Mouse (Mus musculus): ENCODE measurements around the gene Ddx47. TPM values are rescaled to one million over a fixed set of nuclear protein-coding genes. Genes with fewer than 3 reads are reported as not detected.

Gene Ddx47
- polyA plus RNA-seq, 1 experiment from 2014 or later, result 117 TPM

DNA sequence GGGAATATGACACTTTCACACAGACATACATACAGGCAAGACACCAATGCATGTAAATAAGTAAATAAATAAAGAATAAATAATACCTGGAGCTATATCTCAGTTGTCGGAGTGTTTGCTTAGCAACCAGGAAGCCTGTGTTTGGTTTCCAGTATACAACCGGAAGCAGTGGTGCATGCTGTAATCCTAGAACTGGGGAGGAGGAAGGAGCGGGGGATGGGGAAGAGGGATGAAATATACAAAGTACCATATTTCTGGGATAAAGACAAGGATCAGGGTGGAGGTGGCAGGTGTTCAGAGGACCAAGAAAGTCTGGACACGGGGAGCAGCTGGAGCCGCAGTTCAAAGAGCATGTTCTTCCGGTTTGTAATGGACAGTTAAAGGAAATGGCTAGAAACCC, 37.1 kb downstream of the Ddx47 start:
- Histone ChIP-seq H3K27ac (ENCODE audit: low read depth, low read length) (no peak overlapping the region), H3K9me3 (ENCODE audit: control insufficient read depth, low read length) (no peaks in the 10 kb centered on the region), H3K4me1 (ENCODE audit: control insufficient read depth, insufficient read depth, low read length) (peaks cover 3% of the 10 kb centered on the region; the same call in 1 of the 2 replicates), H3K9ac (ENCODE audit: low read depth, low read length) (no peak overlapping the region), H3K4me2 (replicated peaks; ENCODE audit: low read depth, low read length) (no peak overlapping the region), H3K36me3 (ENCODE audit: control insufficient read depth, insufficient read depth, low read length) (no peaks in the 10 kb centered on the region), H3K27me3 (ENCODE audit: control insufficient read depth, insufficient read depth, low read length) (no peaks in the 10 kb centered on the region), H3K4me3 (ENCODE audit: low read length) (no peak overlapping the region)
- ATAC-seq (ENCODE audit: low FRiP score, low TSS enrichment), result no peak
- WGBS, result 45% methylated on average over 6 of the region's 6 CpGs

DNA sequence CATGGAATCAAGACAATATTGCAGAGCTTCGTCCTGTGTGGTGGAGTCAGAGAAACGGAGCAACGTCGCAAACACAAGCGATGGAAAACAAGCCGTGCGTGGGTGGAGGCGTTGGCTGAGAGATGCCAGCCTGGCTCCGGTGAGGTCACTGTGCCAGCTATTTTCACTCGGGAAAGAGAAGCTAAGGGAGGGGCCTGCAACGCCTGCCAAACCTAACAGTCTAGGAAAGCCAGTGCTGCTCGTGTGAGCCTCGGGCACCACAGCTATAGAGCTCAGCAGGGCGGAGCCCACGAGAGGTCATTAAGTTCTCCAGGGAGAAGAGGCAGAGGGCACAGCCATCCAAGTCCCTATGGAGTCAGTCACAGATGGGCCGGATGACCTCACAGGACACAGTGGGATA, 37.5 kb downstream of the Ddx47 start:
- no peaks in the 10 kb centered on the region for H3K36me3 ChIP-seq (ENCODE audit: control insufficient read depth, insufficient read depth, low read length)
- peaks cover 3% of the 10 kb centered on the region; the same call in 1 of the 2 replicates for H3K4me1 ChIP-seq (ENCODE audit: control insufficient read depth, insufficient read depth, low read length)
- H3K27ac ChIP-seq (ENCODE audit: low read depth, low read length), result no peak overlapping the region
- no peak overlapping the region for H3K4me2 ChIP-seq (replicated peaks; ENCODE audit: low read depth, low read length)
- H3K9ac ChIP-seq (ENCODE audit: low read depth, low read length), result no peak overlapping the region
- H3K9me3 ChIP-seq (ENCODE audit: control insufficient read depth, low read length), result no peaks in the 10 kb centered on the region
- H3K27me3 ChIP-seq (ENCODE audit: control insufficient read depth, insufficient read depth, low read length), result no peaks in the 10 kb centered on the region
- no peak overlapping the region for H3K4me3 ChIP-seq (ENCODE audit: low read length)
- ATAC-seq (ENCODE audit: low FRiP score, low TSS enrichment), result peak; percentile 51
- 50% methylated on average over 16 of the region's 16 CpGs for WGBS

DNA sequence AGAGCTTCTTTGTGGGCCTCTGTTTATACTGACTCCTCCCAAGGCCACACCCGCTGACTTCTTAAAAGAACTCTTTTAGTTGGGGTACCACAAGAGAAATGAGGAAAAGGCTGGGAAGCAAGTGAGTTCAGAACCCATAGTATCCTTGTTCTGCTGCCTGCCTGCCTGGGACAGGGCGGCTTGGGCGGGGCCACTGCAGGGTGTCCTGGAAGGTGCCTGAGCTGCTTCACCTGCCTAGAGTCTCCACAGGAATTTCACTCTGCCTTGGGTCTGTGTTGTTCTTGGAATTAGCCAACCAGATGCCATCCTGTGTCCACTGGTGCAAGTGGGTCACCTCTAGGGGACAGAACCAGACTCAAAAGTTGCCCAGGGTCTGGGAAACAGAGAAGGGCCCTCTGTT, 42.4 kb downstream of the Ddx47 start:
- no peaks in the 10 kb centered on the region for H3K27me3 ChIP-seq (ENCODE audit: control insufficient read depth, insufficient read depth, low read length)
- H3K4me1 ChIP-seq (ENCODE audit: control insufficient read depth, insufficient read depth, low read length), result peaks cover 2% of the 10 kb centered on the region; the same call in 1 of the 2 replicates
- H3K4me3 ChIP-seq (ENCODE audit: low read length), result no peak overlapping the region
- no peaks in the 10 kb centered on the region for H3K9me3 ChIP-seq (ENCODE audit: control insufficient read depth, low read length)
- H3K27ac ChIP-seq (ENCODE audit: low read depth, low read length), result no peak overlapping the region
- H3K9ac ChIP-seq (ENCODE audit: low read depth, low read length), result no peak overlapping the region
- H3K36me3 ChIP-seq (ENCODE audit: control insufficient read depth, insufficient read depth, low read length), result no peaks in the 10 kb centered on the region
- no peak overlapping the region for H3K4me2 ChIP-seq (replicated peaks; ENCODE audit: low read depth, low read length)
- WGBS, result 87% methylated on average over 3 of the region's 3 CpGs
- ATAC-seq (ENCODE audit: low FRiP score, low TSS enrichment), result no peak

DNA sequence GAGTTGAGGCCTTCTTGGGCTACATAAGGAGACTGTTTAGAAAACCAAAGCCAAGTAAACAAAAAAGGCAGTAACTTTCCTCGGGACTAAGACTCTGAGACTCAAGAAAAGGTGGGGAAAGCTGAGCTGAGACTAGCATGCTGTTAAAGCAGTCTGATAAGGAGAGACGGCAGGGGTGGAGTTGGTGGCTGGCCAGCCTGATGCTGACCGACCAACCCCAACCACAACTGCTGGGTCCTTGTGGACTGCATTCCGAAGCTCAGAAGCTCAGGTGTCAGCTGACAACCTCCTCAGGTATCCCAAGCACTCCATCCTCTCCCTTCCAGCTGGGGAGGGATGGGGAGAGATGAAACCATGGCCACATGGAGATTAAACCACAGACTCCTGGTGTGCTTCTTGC, 44.5 kb downstream of the Ddx47 start:
- H3K36me3 ChIP-seq (ENCODE audit: control insufficient read depth, insufficient read depth, low read length), result no peaks in the 10 kb centered on the region
- no peak overlapping the region for H3K27ac ChIP-seq (ENCODE audit: low read depth, low read length)
- H3K4me1 ChIP-seq (ENCODE audit: control insufficient read depth, insufficient read depth, low read length), result no peaks in the 10 kb centered on the region
- H3K4me3 ChIP-seq (ENCODE audit: low read length), result no peak overlapping the region
- ATAC-seq (ENCODE audit: low FRiP score, low TSS enrichment), result no peak
- WGBS, result 51% methylated on average over 4 of the region's 4 CpGs
- H3K4me2 ChIP-seq (replicated peaks; ENCODE audit: low read depth, low read length), result no peak overlapping the region
- no peaks in the 10 kb centered on the region for H3K27me3 ChIP-seq (ENCODE audit: control insufficient read depth, insufficient read depth, low read length)
- no peaks in the 10 kb centered on the region for H3K9me3 ChIP-seq (ENCODE audit: control insufficient read depth, low read length)
- no peak overlapping the region for H3K9ac ChIP-seq (ENCODE audit: low read depth, low read length)

DNA sequence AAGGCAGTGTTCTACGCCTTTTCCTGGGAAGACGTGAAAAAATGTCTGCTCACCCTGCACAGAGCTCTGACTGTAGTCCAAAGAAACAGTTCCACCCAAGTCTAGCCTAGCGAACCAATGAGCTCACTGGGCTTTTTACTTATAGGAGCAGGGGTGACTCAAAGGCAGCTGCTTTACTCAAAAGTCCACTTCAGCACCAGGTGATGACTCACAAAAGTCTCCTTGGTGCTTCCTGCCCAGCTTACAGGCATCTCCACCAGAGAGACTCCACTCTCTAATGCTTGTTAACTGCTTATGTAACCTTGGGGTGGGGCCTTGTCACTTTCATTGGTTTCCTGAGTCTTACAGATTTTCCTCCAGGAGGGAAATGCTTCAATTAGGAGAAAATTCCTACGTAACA, 49.3 kb downstream of the Ddx47 start:
- H3K9me3 ChIP-seq (ENCODE audit: control insufficient read depth, low read length), result no peaks in the 10 kb centered on the region
- H3K36me3 ChIP-seq (ENCODE audit: control insufficient read depth, insufficient read depth, low read length), result no peaks in the 10 kb centered on the region
- H3K4me1 ChIP-seq (ENCODE audit: control insufficient read depth, insufficient read depth, low read length), result peaks cover 4% of the 10 kb centered on the region
- H3K4me3 ChIP-seq (ENCODE audit: low read length), result no peak overlapping the region
- H3K4me2 ChIP-seq (replicated peaks; ENCODE audit: low read depth, low read length), result no peak overlapping the region
- H3K9ac ChIP-seq (ENCODE audit: low read depth, low read length), result no peak overlapping the region
- ATAC-seq (ENCODE audit: low FRiP score, low TSS enrichment), result no peak
- WGBS, result 94% methylated on average over 4 of the region's 4 CpGs
- H3K27me3 ChIP-seq (ENCODE audit: control insufficient read depth, insufficient read depth, low read length), result no peaks in the 10 kb centered on the region
- H3K27ac ChIP-seq (ENCODE audit: low read depth, low read length), result no peak overlapping the region

GRCm38 (mm10) chr6:135064621-135065020, 53.2 kb downstream of the Ddx47 start:
- Histone ChIP-seq H3K4me2 (replicated peaks; ENCODE audit: low read depth, low read length) (peak overlapping the region; percentile 76), H3K9ac (ENCODE audit: low read depth, low read length) (no peak overlapping the region), H3K36me3 (ENCODE audit: control insufficient read depth, insufficient read depth, low read length) (no peaks in the 10 kb centered on the region), H3K27ac (ENCODE audit: low read depth, low read length) (no peak overlapping the region), H3K27me3 (ENCODE audit: control insufficient read depth, insufficient read depth, low read length) (no peaks in the 10 kb centered on the region), H3K9me3 (ENCODE audit: control insufficient read depth, low read length) (no peaks in the 10 kb centered on the region), H3K4me1 (ENCODE audit: control insufficient read depth, insufficient read depth, low read length) (peaks cover 22% of the 10 kb centered on the region), H3K4me3 (ENCODE audit: low read length) (no peak overlapping the region)
- 72% methylated on average over 12 of the region's 12 CpGs for WGBS
- ATAC-seq (ENCODE audit: low FRiP score, low TSS enrichment), result no peak

GRCm38 (mm10) chr6:135065236-135065957, 54.0 kb downstream of the Ddx47 start, which contains the start of gene Gprc5a:
Gene Gprc5a, plus strand, starts transcription at chr6:135065651.
- Histone ChIP-seq H3K9me3 (ENCODE audit: control insufficient read depth, low read length) (no peaks in the 10 kb centered on the region), H3K27ac (ENCODE audit: low read depth, low read length) (peak within 1 kb of the TSS; percentile 32; the same call in 1 of the 2 replicates), H3K4me1 (ENCODE audit: control insufficient read depth, insufficient read depth, low read length) (peaks cover 22% of the 10 kb centered on the region), H3K9ac (ENCODE audit: low read depth, low read length) (peak within 1 kb of the TSS; percentile 60), H3K36me3 (ENCODE audit: control insufficient read depth, insufficient read depth, low read length) (no peaks in the 10 kb centered on the region), H3K27me3 (ENCODE audit: control insufficient read depth, insufficient read depth, low read length) (no peaks in the 10 kb centered on the region), H3K4me3 (ENCODE audit: low read length) (peak within 1 kb of the TSS; percentile 60), H3K4me2 (replicated peaks; ENCODE audit: low read depth, low read length) (peak within 1 kb of the TSS; percentile 76)
- WGBS, result 1% methylated on average over 44 of the region's 44 CpGs
- ATAC-seq (ENCODE audit: low FRiP score, low TSS enrichment), result peak; percentile 77

GRCm38 (mm10) chr6:135066795-135067445, 55.5 kb downstream of the Ddx47 start:
- Histone ChIP-seq H3K4me3 (ENCODE audit: low read length) (peak overlapping the region; percentile 60; the same call in 1 of the 2 replicates), H3K27ac (ENCODE audit: low read depth, low read length) (no peak overlapping the region)

DNA sequence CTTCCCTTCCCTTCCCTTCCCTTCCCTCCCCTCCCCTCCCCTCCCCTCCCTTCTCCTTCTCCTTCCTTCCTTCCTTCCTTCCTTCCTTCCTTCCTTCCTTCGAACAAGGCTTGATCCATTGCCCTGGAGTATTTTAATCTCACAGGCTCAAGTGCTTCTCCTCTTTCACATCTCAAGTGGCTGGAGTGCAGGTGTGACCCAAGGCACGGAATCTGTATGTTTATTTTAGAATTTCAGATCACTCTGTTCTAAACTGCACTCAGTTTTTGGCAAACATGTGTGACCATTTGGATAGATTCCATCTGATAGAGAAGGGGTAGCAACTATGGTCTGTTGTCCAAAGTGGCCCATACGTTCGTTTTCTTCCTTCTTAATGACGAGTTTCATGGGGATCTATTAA, 56.8 kb downstream of the Ddx47 start:
- Histone ChIP-seq H3K27me3 (ENCODE audit: control insufficient read depth, insufficient read depth, low read length) (no peaks in the 10 kb centered on the region), H3K4me1 (ENCODE audit: control insufficient read depth, insufficient read depth, low read length) (peaks cover 22% of the 10 kb centered on the region), H3K27ac (ENCODE audit: low read depth, low read length) (no peak overlapping the region), H3K4me2 (replicated peaks; ENCODE audit: low read depth, low read length) (no peak overlapping the region), H3K36me3 (ENCODE audit: control insufficient read depth, insufficient read depth, low read length) (no peaks in the 10 kb centered on the region), H3K9ac (ENCODE audit: low read depth, low read length) (no peak overlapping the region), H3K9me3 (ENCODE audit: control insufficient read depth, low read length) (no peaks in the 10 kb centered on the region), H3K4me3 (ENCODE audit: low read length) (no peak overlapping the region)
- ATAC-seq (ENCODE audit: low FRiP score, low TSS enrichment), result no peak
- 73% methylated on average over 5 of the region's 5 CpGs for WGBS

More at GRCm38 (mm10) chr6:135066795-135067445, 55.5 kb downstream of the Ddx47 start:
- no peak for ATAC-seq (ENCODE audit: low FRiP score, low TSS enrichment)
- 34% methylated on average over 6 of the region's 6 CpGs for WGBS
- H3K27me3 ChIP-seq (ENCODE audit: control insufficient read depth, insufficient read depth, low read length), result no peaks in the 10 kb centered on the region
- peaks cover 22% of the 10 kb centered on the region for H3K4me1 ChIP-seq (ENCODE audit: control insufficient read depth, insufficient read depth, low read length)
- H3K9me3 ChIP-seq (ENCODE audit: control insufficient read depth, low read length), result no peaks in the 10 kb centered on the region
- peak overlapping the region; percentile 76 for H3K4me2 ChIP-seq (replicated peaks; ENCODE audit: low read depth, low read length)
- H3K9ac ChIP-seq (ENCODE audit: low read depth, low read length), result 0 out of 2 replicates have a peak overlapping the region, but pooled peaks have one; percentile 7
- no peaks in the 10 kb centered on the region for H3K36me3 ChIP-seq (ENCODE audit: control insufficient read depth, insufficient read depth, low read length)

Measured in kidney, embryonic 14.5 days (tissue).